Mouse (Mus musculus) neutrophil, adult 5-6 weeks (primary cell): Measurements from ENCODE around the gene Uchl1. TPM values are rescaled to one million over a fixed set of nuclear protein-coding genes. Genes with fewer than 3 reads are reported as not detected.
A peak's percentile ranks its signal among the peaks of the same experiment; 100 is the strongest.

Source experiments
- ATAC-seq: fragments of 151-379, 151-347 bp; 2 replicates; pipeline ENCODE4 v1.8.0; 2017; ENCODE audit warnings: mild to moderate bottlenecking, moderate TSS enrichment; ENCODE audit not compliant: insufficient number of reproducible peaks, poor library complexity, low FRiP score, severe bottlenecking; ENCODE audit errors: extremely low read depth
- total RNA-seq: library from RNA; stranded (forward); fragments of 200-1000 nt; gene quantifications from 2 replicates; pipeline ENCODE4 v1.2.3, GENCODE M21; 2017

Gene Uchl1
- 0.49 and 0.70 TPM in 2 replicates for total RNA-seq

- ATAC-seq: peak; percentile 40; the same call in 1 of the 2 replicates
These were observed at the start of gene Uchl1 for GRCm38 (mm10) chr5:66675983-66676382. Uchl1 (plus strand) TSS chr5:66676091.

DNA sequence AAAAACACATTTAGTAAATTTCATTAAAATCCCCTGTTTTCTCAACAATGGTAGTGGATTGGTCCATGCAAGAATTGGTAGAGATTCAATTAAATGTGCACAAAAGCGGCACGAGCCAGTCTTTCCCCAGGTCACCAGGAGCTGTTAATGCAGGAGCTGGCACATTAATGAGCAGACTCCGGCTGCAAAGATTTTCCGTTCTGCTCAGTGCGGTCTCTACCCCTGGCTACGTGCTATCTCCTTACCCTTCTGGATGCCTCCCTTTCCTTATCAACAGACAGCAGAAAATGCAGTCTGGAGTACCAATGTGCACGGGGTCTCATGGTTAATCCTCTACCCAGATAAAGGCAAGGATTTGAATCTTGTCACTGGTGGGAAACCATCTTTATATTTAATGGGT, 48.1 kb upstream of the Uchl1 start:
- no peak for ATAC-seq

GRCm38 (mm10) chr5:66635459-66636079, 40.3 kb upstream of the Uchl1 start:
- ATAC-seq: no peak

DNA sequence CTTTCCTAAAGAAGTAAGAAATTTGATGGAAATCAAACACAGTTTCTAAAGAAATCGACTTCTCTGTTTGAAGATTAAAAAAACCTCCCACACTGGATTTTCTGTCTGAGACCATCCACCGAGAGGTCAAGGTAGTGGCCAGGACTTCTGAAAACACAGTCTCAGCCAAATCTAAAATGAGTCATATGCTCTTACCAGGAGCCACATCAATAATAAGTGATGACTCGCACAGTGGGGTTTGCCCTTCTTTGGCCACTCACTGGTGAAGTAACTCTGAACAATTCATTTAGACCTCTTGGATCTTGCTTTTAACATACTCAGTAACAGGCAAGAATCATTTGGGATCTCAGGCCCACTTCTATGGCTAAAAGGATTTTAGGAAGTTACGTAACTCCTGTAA, 33.7 kb upstream of the Uchl1 start:
- no peak for ATAC-seq

GRCm38 (mm10) chr5:66643260-66643659, 32.6 kb upstream of the Uchl1 start:
- ATAC-seq: no peak

DNA sequence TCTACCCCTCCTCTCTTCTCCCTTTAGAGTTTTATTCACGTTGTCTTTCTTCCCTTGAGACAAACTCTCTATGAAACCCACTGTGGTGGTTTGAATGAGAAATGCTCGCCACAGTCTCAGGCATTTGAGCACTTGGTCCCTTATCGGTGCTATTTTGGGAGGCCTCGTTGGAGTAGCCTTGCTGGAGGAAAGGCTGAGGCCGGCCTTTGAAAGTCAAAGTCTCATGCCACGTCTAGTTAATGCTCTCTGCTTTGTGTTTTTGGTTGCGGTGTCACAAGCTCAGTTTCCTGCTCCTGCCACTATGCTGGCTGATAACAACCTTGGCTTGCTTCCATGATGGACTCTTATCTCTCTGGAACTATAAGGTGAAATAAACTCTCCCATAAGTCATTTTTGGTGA, 28.4 kb upstream of the Uchl1 start:
- no peak for ATAC-seq

DNA sequence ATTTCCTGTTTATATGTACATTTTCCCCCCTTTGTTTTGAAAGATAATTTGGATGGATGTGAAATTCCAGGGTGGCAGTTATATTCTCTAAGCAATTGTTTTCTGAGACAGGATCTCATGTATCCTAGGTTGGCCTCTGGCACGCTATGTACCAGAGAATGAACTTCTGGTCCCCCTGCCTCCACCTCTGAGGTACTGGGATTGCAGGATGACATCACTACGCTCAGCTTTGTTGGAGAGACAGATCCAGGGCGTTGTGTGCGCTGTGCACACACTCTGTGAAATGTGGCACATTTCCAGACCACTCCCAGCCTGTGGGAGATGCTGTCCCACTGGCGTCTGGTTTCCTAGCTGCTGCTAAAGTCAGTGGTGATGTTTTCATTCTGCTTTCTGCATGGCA, 21.7 kb upstream of the Uchl1 start:
- ATAC-seq: no peak

GRCm38 (mm10) chr5:66675189-66675890, 551 bp upstream of the Uchl1 start:
- no peak for ATAC-seq

GRCm38 (mm10) chr5:66676457-66677117, 696 bp downstream of the Uchl1 start:
- ATAC-seq: 0 out of 2 replicates have a peak, but pooled peaks have one; percentile 13

DNA sequence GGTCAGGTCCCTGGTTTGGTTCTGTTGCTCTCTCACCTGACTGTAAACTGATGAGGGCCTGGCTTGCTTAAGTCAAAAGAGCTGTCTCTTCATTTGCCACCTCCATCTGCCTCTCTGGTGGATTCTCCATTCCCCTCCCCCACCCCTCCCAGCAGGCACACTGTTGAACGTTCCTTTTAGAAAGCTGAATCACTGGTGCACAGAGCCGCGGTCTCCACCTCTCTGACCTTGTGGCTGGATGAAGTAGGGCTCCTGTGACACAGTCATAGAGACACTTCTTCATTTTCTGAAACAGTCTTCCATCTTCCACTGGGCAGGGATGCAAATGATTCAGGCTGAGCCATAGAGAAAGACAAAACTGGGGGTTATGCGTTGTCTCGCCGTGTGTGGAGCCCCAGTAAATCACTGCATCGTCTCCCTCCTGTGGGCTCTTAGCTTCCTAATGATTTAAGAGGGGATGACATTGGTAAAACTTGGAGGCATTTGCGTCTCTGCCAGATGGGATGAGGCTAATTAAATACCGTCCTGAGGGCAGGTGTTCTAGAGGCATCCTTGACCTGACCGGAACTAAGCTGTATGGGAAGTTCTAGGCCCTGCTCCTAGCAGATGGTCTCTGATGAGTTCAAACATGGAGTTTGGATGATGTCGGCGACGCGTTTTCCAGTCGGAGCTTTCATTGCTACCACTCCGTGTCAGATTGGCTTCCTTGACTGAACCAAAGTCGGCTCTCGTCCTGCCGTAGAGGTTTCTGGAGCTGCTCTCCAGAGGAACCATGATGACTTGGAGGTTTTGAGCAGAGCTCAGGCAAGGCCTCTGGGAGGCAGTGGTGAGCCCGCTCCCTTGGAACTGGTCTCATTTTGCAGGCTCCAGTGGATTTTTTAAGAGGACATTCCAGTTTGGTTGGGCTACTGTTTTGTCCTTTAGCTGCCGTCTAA, 1.8 kb downstream of the Uchl1 start:
- no peak for ATAC-seq

DNA sequence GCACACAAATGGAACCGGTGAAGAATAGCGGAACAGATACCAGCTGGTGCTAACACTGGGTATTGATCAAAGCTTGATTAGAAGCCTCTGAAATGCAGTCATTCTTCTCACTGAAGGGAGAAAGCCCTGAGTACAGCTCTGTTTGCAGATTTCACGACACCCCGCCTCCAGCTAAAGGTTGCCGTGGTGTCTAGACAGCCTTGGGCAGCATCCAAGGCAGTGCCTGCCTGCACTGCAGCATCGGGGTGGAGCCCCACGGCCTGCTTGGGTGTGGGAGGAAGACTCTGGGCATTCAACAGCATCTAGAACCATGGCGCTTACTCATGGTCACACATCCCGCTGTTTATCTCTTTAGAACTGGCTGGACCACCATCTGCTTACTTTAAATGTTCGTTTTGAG, 3.3 kb downstream of the Uchl1 start:
- ATAC-seq: no peak

DNA sequence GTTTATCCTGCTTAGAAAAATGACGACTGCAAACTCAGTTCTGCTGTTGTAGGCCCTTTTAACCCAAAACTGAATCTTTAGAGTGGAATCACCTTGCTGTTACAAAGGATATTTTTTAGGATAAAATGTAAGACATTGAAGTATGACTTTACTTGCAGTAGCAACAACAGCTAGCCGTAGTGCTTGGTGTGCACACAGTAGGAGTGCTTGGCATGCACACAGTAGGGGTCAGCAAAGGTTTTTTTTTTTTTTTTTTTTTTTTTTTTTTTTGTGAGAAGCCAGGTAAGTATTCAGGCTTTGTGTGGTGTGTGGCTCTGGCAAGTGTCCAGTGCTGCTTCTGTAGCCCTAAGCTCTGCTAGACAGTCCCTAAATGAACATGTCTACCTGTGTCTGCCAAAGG, 10.0 kb downstream of the Uchl1 start:
- no peak for ATAC-seq

- no peak for ATAC-seq
These were observed 11.0 kb downstream of the Uchl1 start for GRCm38 (mm10) chr5:66686863-66687262.

- no peak for ATAC-seq
These were observed 11.8 kb downstream of the Uchl1 start for GRCm38 (mm10) chr5:66687737-66688136.

- ATAC-seq: no peak
These were observed 12.4 kb downstream of the Uchl1 start for GRCm38 (mm10) chr5:66688286-66688685.

GRCm38 (mm10) chr5:66689796-66690195, 13.9 kb downstream of the Uchl1 start:
- ATAC-seq: no peak

DNA sequence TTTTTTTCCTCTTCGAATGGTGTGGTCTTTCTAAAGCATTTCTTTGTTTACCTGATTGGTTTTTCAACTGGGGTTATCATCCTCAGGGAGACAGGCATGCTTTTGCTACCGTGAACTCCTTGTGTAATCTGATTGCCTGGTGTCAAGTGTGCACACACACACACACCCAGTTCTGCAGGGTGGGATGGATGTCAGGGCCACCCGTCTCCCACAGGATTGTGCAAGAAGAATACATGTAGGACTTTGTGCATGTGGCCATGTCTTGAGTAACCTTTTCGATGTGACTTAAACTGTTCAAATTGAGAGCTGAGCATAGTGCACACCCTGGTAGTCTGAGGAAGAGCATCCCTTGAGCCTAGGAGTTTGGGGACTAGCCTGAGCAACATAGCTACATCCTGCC, 17.3 kb downstream of the Uchl1 start:
- no peak for ATAC-seq

GRCm38 (mm10) chr5:66697119-66697518, 21.2 kb downstream of the Uchl1 start:
- no peak for ATAC-seq

DNA sequence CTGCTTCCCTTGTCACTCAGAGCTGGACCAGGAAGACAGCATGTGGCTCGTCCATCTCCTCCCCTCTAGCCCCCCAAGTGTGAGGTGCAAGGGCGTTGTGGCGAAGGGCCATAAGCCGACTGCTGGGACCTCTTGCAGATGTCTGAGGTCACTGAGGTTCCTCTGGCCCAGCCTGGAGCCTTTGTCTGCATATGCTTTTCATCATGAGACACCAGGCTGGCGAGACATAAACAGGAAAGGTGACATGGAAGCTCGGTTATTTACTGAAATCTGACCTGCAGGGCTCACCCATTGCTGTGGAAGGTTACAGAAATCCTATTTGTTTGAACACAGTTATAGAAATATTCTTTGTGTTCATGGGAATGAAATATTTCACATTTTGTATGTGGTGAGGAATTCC, 24.0 kb downstream of the Uchl1 start:
- ATAC-seq: no peak
